Mouse (Mus musculus) olfactory bulb, adult 2 months (tissue): ENCODE data around the gene Npy. TPM values are rescaled to one million over a fixed set of nuclear protein-coding genes. Genes with fewer than 3 reads are reported as not detected.

ENCODE experiments used
- H3K27ac ChIP-seq: fragments of 200-500 bp; 2 replicates; pipeline ENCODE4 v1.5.1; 2012; ENCODE audit warnings: low read depth, low read length; ENCODE audit not compliant: insufficient read depth
- H3K4me1 ChIP-seq: fragments of 200-500 bp; 2 replicates; pipeline ENCODE4 v1.6.1; 2012; ENCODE audit warnings: low read length; ENCODE audit not compliant: control insufficient read depth, insufficient read depth
- H3K4me3 ChIP-seq: fragments of 200-500 bp; 2 replicates; pipeline ENCODE4 v1.5.1; 2012; ENCODE audit warnings: mild to moderate bottlenecking, low read depth, low read length, moderate library complexity; ENCODE audit not compliant: insufficient read depth
- CTCF ChIP-seq: fragments of 200-500 bp; IDR thresholded peaks from 2 replicates; pipeline ENCODE4 v1.5.1; 2012; ENCODE audit warnings: low read depth, mild to moderate bottlenecking, low read length, moderate library complexity; ENCODE audit not compliant: insufficient read depth
- POLR2A ChIP-seq: fragments of 200-500 bp; IDR thresholded peaks from 2 replicates; pipeline ENCODE4 v1.6.1; 2012; ENCODE audit warnings: mild to moderate bottlenecking, low read depth, low read length, moderate library complexity; ENCODE audit not compliant: insufficient read depth
- WGBS: fragments of 180-500 bp; shearing (Covaris S2); methylation state at CpG from one replicate; pipeline ENCODE4 v1.1.7; 2018; 5-methylcytosine and 5-hydroxymethylcytosine counted together
- polyA plus RNA-seq: library from polyadenylated mRNA; stranded (reverse); fragments of >200 nt; gene quantifications from 2 replicates; pipeline ENCODE4 v1.2.4, GENCODE M21; 2012; ENCODE audit warnings: low replicate concordance; ENCODE audit not compliant: missing spikeins, insufficient read depth, insufficient read length

Npy gene
- polyA plus RNA-seq, 1 experiment: not detected

- 97% methylated on average over 6 of the region's 6 CpGs for WGBS
- H3K4me3 ChIP-seq: no peak overlapping the region
- TF ChIP-seq CTCF (no peak), POLR2A (no peak)
Observed at GRCm38 (mm10) chr6:49871071-49871470, 48.6 kb downstream of the Npy start.

GRCm38 (mm10) chr6:49873556-49873955 lies 51.0 kb downstream of the Npy start:
- H3K4me3 ChIP-seq: no peak overlapping the region
- TF ChIP-seq POLR2A (no peak), CTCF (no peak)
- H3K27ac ChIP-seq: no peak overlapping the region
- peaks cover 5% of the 10 kb centered on the region; the same call in 1 of the 2 replicates for H3K4me1 ChIP-seq
- 89% methylated on average over 1 of the region's 1 CpGs for WGBS

More at GRCm38 (mm10) chr6:49871071-49871470, 48.6 kb downstream of the Npy start:
- Histone ChIP-seq H3K4me1 (peaks cover 5% of the 10 kb centered on the region; the same call in 1 of the 2 replicates), H3K27ac (no peak overlapping the region)

GRCm38 (mm10) chr6:49875160-49875559 lies 52.6 kb downstream of the Npy start:
- no peak overlapping the region for H3K4me3 ChIP-seq
- H3K4me1 ChIP-seq: peaks cover 5% of the 10 kb centered on the region; the same call in 1 of the 2 replicates
- TF ChIP-seq CTCF (no peak), POLR2A (no peak)
- H3K27ac ChIP-seq: no peak overlapping the region
- WGBS: 61% methylated on average over 2 of the region's 2 CpGs

- TF ChIP-seq POLR2A (no peak), CTCF (no peak)
- WGBS: 56% methylated on average over 6 of the region's 6 CpGs
- Histone ChIP-seq H3K4me1 (peaks cover 5% of the 10 kb centered on the region; the same call in 1 of the 2 replicates), H3K4me3 (no peak overlapping the region), H3K27ac (no peak overlapping the region)
Observed at GRCm38 (mm10) chr6:49875791-49876190, 53.3 kb downstream of the Npy start.
